Mouse (Mus musculus) spleen, adult 2 months (tissue): ENCODE results near the gene Ybx3.

ENCODE experiments used
- CTCF ChIP-seq: fragments of 200-500 bp; IDR thresholded peaks from 2 replicates; pipeline ENCODE4 v1.5.1; 2011; ENCODE audit warnings: mild to moderate bottlenecking, inconsistent platforms; ENCODE audit not compliant: insufficient read depth, insufficient read length, insufficient replicate concordance; ENCODE audit errors: extremely low read depth
- POLR2A ChIP-seq: fragments of 200-500 bp; IDR thresholded peaks from 2 replicates; pipeline ENCODE4 v1.6.1; 2011; ENCODE audit warnings: low read depth, low read length, inconsistent platforms

DNA sequence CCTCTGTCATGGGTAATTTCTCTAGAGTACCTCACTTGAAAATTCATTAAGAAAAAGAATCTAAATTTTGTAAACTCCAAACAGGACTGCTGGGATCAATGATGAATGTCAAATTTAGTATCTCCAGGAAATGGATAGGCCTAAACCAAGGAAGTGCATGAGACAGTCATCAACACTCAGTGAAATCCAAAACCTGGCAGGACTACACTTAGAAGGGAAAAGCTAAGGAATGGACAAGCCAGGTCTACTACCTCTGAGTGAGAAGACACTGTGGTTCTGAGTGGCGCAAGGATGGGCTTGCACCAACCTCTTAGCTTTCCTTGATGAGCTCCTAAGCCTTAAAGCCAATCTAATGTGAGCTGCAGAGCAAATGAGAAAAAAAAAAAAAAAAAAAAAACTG lies 2.8 kb downstream of the Ybx3 start:
- TF ChIP-seq POLR2A (no peak), CTCF (no peak)
